In the genomic region with DNA sequence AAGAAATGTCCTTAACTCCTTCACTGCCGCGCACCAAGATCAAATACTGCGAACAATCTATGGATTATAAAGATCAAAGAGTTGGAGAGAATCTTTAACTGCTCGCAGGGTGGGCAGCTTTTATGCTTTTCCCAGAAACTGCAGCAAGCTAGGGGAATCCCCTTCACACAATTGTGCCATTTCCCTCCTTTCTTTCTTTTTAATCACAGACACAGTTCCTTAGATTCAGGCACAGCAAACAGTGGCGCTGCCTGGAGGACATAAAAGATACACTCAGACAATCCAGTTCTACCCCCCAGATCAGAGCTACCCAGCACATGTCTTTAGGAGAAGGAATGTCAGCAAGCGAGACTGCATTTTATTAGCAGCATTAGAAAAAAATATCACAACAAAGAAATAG, we compare ENCODE assay signal across 9 mouse cellular contexts.
DNase-seq lines count a peak whose midpoint lies in the region; ATAC-seq and TF ChIP-seq lines count a peak whose summit lies in the region.
"Had no signal": no experiment of that assay in that cellular context is flagged by ENCODE, and none has a peak within 500 bp of the region (broad histone marks: within the 10 kb centered on the region; RNA-seq: fewer than 3 reads in every experiment).

No protein-coding gene starts in this region.

- TF ChIP-seq CTCF in kidney, adult 2 months (conservative IDR thresholded peaks at IDR 0.05; ENCODE audit: insufficient read depth, insufficient read length, low read depth, low read length): no peak
- TF ChIP-seq CTCF in cortical plate, adult 2 months (IDR thresholded peaks at IDR 0.05; ENCODE audit: extremely low read depth, insufficient read depth, low read length): no peak

- 43% methylated on average over 6 of the region's 6 CpGs for WGBS in kidney, embryonic 14.5 days
- 40% methylated on average over 6 of the region's 6 CpGs for WGBS in kidney, adult 2 months
- 46% methylated on average over 6 of the region's 6 CpGs for WGBS in hindbrain, embryonic 12.5 days
- WGBS in midbrain, embryonic 12.5 days: 13% methylated on average over 6 of the region's 6 CpGs

- no peak overlapping the region for H3K9ac ChIP-seq in kidney, embryonic 14.5 days (ENCODE audit: low read depth, low read length)
- no peak overlapping the region for H3K9ac ChIP-seq in hindbrain, embryonic 12.5 days
- H3K9ac ChIP-seq in midbrain, embryonic 12.5 days (replicated peaks): no peak overlapping the region

- no peak overlapping the region for H3K27ac ChIP-seq in kidney, embryonic 14.5 days (ENCODE audit: low read depth, low read length)
- H3K27ac ChIP-seq in kidney, adult 2 months (ENCODE audit: insufficient read depth, low read depth, low read length): no peak overlapping the region
- no peak overlapping the region for H3K27ac ChIP-seq in cortical plate, adult 2 months (ENCODE audit: insufficient read depth, low read length)
- H3K27ac ChIP-seq in hindbrain, embryonic 12.5 days: no peak overlapping the region
- H3K27ac ChIP-seq in midbrain, embryonic 12.5 days (replicated peaks): no peak overlapping the region
- H3K27ac ChIP-seq: heart, adult 2 months had no signal

- H3K9me3 ChIP-seq in kidney, embryonic 14.5 days (ENCODE audit: control insufficient read depth, low read length): no peaks in the 10 kb centered on the region
- no peaks in the 10 kb centered on the region for H3K9me3 ChIP-seq in hindbrain, embryonic 12.5 days (replicated peaks)
- H3K9me3 ChIP-seq in midbrain, embryonic 12.5 days: no peaks in the 10 kb centered on the region

- DNase-seq in kidney, adult 2 months: no peak
- DNase-seq in thymus, postnatal 25 days: no peak
- DNase-seq in liver: no peak
- DNase-seq: heart, adult 2 months had no signal

- 0 out of 2 replicates have a peak, but pooled peaks cover 4% of the 10 kb centered on the region for H3K4me1 ChIP-seq in kidney, embryonic 14.5 days (ENCODE audit: control insufficient read depth, insufficient read depth, low read length)
- no peaks in the 10 kb centered on the region for H3K4me1 ChIP-seq in kidney, adult 2 months (ENCODE audit: control insufficient read depth, insufficient read depth, low read length)
- peaks cover 4% of the 10 kb centered on the region; the same call in 1 of the 2 replicates for H3K4me1 ChIP-seq in cortical plate, adult 2 months (ENCODE audit: control insufficient read depth, insufficient read depth, low read length)
- peaks cover 3% of the 10 kb centered on the region; the same call in 1 of the 2 replicates for H3K4me1 ChIP-seq in hindbrain, embryonic 12.5 days
- H3K4me1 ChIP-seq in midbrain, embryonic 12.5 days: peaks cover 15% of the 10 kb centered on the region

- TF ChIP-seq POLR2A in kidney, adult 2 months (IDR thresholded peaks at IDR 0.05; ENCODE audit: low read depth, low read length): no peak
- no peak for TF ChIP-seq POLR2A in cortical plate, adult 2 months (IDR thresholded peaks at IDR 0.05; ENCODE audit: extremely low read depth, insufficient read depth, low read length)

- no peak overlapping the region for H3K4me3 ChIP-seq in kidney, embryonic 14.5 days (ENCODE audit: low read length)
- no peak overlapping the region for H3K4me3 ChIP-seq in kidney, adult 2 months (ENCODE audit: insufficient read depth, low read depth, low read length)
- peak overlapping the region; percentile 20; the same call in 1 of the 2 replicates for H3K4me3 ChIP-seq in cortical plate, adult 2 months (ENCODE audit: insufficient read depth, low read length)
- H3K4me3 ChIP-seq in hindbrain, embryonic 12.5 days: no peak overlapping the region
- peak overlapping the region; percentile 30 for H3K4me3 ChIP-seq in midbrain, embryonic 12.5 days
- H3K4me3 ChIP-seq: heart, adult 2 months had no signal

- ATAC-seq in kidney, embryonic 14.5 days (ENCODE audit: low FRiP score, low TSS enrichment): no peak
- no peak for ATAC-seq in hindbrain, embryonic 12.5 days (ENCODE audit: low FRiP score)
- peak; percentile 70 for ATAC-seq in midbrain, embryonic 12.5 days (ENCODE audit: low FRiP score, low read depth)
- ATAC-seq in frontal cortex, adult (ENCODE audit: low TSS enrichment): no peak

- peak overlapping the region; percentile 36 for H3K4me2 ChIP-seq in kidney, embryonic 14.5 days (replicated peaks; ENCODE audit: low read depth, low read length)
- H3K4me2 ChIP-seq in hindbrain, embryonic 12.5 days (replicated peaks): peak overlapping the region; percentile 23
- H3K4me2 ChIP-seq in midbrain, embryonic 12.5 days (replicated peaks): peak overlapping the region; percentile 56

- no peaks in the 10 kb centered on the region for H3K27me3 ChIP-seq in kidney, embryonic 14.5 days (ENCODE audit: control insufficient read depth, insufficient read depth, low read length)
- 0 out of 2 replicates have a peak, but pooled peaks cover 1% of the 10 kb centered on the region for H3K27me3 ChIP-seq in kidney, adult 2 months (replicated peaks; ENCODE audit: control insufficient read depth, insufficient read depth, low read length)
- H3K27me3 ChIP-seq in hindbrain, embryonic 12.5 days: no peaks in the 10 kb centered on the region
- H3K27me3 ChIP-seq in midbrain, embryonic 12.5 days: no peaks in the 10 kb centered on the region

- no peaks in the 10 kb centered on the region for H3K36me3 ChIP-seq in kidney, embryonic 14.5 days (ENCODE audit: control insufficient read depth, insufficient read depth, low read length)
- H3K36me3 ChIP-seq in kidney, adult 2 months (ENCODE audit: control insufficient read depth, insufficient read depth, low read length): no peaks in the 10 kb centered on the region
- no peaks in the 10 kb centered on the region for H3K36me3 ChIP-seq in hindbrain, embryonic 12.5 days
- no peaks in the 10 kb centered on the region for H3K36me3 ChIP-seq in midbrain, embryonic 12.5 days

Comparison
In these comparisons a context has a peak if more than half of its experiments do, and no peak if none do; other contexts are left out.
1. H3K4me3 ChIP-seq: peak in cortical plate, adult 2 months (single experiment) and midbrain, embryonic 12.5 days (single experiment); none in kidney, embryonic 14.5 days (single experiment), kidney, adult 2 months (single experiment) and hindbrain, embryonic 12.5 days (single experiment).
2. Peak in every context shown above with its lines, with median percentiles within 50 percentile points of each other: H3K4me2 ChIP-seq.